Mouse (Mus musculus) heart, postnatal 0 days (tissue): ENCODE results near the gene Ddx49. TPM values are rescaled to one million over a fixed set of nuclear protein-coding genes. Genes with fewer than 3 reads are reported as not detected.

Source experiments
- ATAC-seq: fragments of 200-750 bp; cut with Nextera tagmentation; 2 replicates; pipeline ENCODE4 v1.8.0; 2017; ENCODE audit warnings: low read depth, moderate number of reproducible peaks, moderate library complexity; ENCODE audit not compliant: insufficient read depth
- DNase-seq: peaks from one replicate; pipeline ENCODE4 v3.0.0-alpha.2; 2016; ENCODE audit warnings: low spot score
- H3K27ac ChIP-seq: fragments of 300-500 bp; sonication (generic); 2 replicates; pipeline ENCODE4 v1.5.1; 2014; ENCODE audit warnings: low read depth, mild to moderate bottlenecking
- H3K27me3 ChIP-seq: fragments of 300-500 bp; sonication (generic); 2 replicates; pipeline ENCODE4 v1.6.1; 2014; ENCODE audit warnings: low read length, mixed read lengths; ENCODE audit not compliant: control insufficient read depth, insufficient read depth
- H3K36me3 ChIP-seq: fragments of 300-500 bp; sonication (generic); replicated peaks from 2 replicates; pipeline ENCODE4 v1.6.1; 2014; ENCODE audit warnings: low read length, mixed read lengths; ENCODE audit not compliant: control insufficient read depth, insufficient read depth
- H3K4me1 ChIP-seq: fragments of 300-500 bp; sonication (generic); 2 replicates; pipeline ENCODE4 v1.6.1; 2014; ENCODE audit warnings: antibody characterized with exemption; ENCODE audit not compliant: control insufficient read depth, insufficient read depth
- H3K4me2 ChIP-seq: fragments of 300-500 bp; sonication (generic); 2 replicates; pipeline ENCODE4 v1.6.1; 2014; ENCODE audit warnings: low read depth, mild to moderate bottlenecking, low read length, moderate library complexity
- H3K4me3 ChIP-seq: fragments of 300-500 bp; sonication (generic); 2 replicates; pipeline ENCODE4 v1.5.1; 2014; ENCODE audit warnings: low read depth, low read length
- H3K9ac ChIP-seq: fragments of 300-500 bp; sonication (generic); replicated peaks from 2 replicates; pipeline ENCODE4 v1.6.1; 2014; ENCODE audit warnings: low read depth, low read length, mixed read lengths
- H3K9me3 ChIP-seq: fragments of 300-500 bp; sonication (generic); replicated peaks from 2 replicates; pipeline ENCODE4 v1.6.1; 2016; ENCODE audit warnings: low read length; ENCODE audit not compliant: control insufficient read depth
- CTCF ChIP-seq: IDR thresholded peaks from 2 replicates; pipeline ENCODE4 v1.5.1; 2016; ENCODE audit warnings: antibody characterized with exemption, control low read depth, low read depth
- EP300 ChIP-seq: IDR thresholded peaks from 2 replicates; pipeline ENCODE4 v1.6.1; 2016; ENCODE audit warnings: antibody characterized with exemption, low read depth
- WGBS: fragments of 180-500 bp; shearing (Covaris S2); extraction: QIAGEN DNeasy Blood & Tissue Kit; methylation state at CpG from one replicate; pipeline ENCODE4 v1.1.7; 2014; 5-methylcytosine and 5-hydroxymethylcytosine counted together
- polyA plus RNA-seq: library from polyadenylated mRNA; unstranded; fragments of >200 nt; fragmentation: Nextera tagmentation; extraction: Ambion mirVana; gene quantifications from 2 replicates; pipeline ENCODE4 v1.2.1, GENCODE M21; 2015
- total RNA-seq: library from RNA; depleted of rRNA; stranded (reverse); fragments of >200 nt; gene quantifications from 2 replicates; pipeline ENCODE4 v1.2.3, GENCODE M21; 2014; ENCODE audit warnings: low replicate concordance; rRNA removed

Gene Ddx49
- total RNA-seq (33.1 and 35.6 TPM in 2 replicates), polyA plus RNA-seq (24.4 and 26.7 TPM in 2 replicates)

- Histone ChIP-seq H3K27ac (peak within 1 kb of the TSS; percentile 62), H3K36me3 (peaks cover 48% of the 10 kb centered on the region), H3K4me2 (peak within 1 kb of the TSS; percentile 89), H3K9me3 (no peaks in the 10 kb centered on the region), H3K4me3 (peak within 1 kb of the TSS; percentile 75), H3K27me3 (no peaks in the 10 kb centered on the region), H3K9ac (peak within 1 kb of the TSS; percentile 80), H3K4me1 (peaks cover 15% of the 10 kb centered on the region)
- TF ChIP-seq CTCF = no peak; the same call in 1 of the 2 replicates
- TF ChIP-seq EP300 = no peak
- ATAC-seq = peak; percentile 91
- peak; percentile 87 for DNase-seq
- WGBS = 1% methylated on average over 40 of the region's 40 CpGs
Measured at GRCm38 (mm10) chr8:70302358-70302890, at the start of gene Ddx49, which contains the start of gene Cope. Ddx49 (minus strand) TSS chr8:70302489. Cope (plus strand) TSS chr8:70302518.

- Histone ChIP-seq H3K4me1 (peaks cover 23% of the 10 kb centered on the region), H3K27me3 (no peaks in the 10 kb centered on the region), H3K9me3 (no peaks in the 10 kb centered on the region), H3K36me3 (peaks cover 7% of the 10 kb centered on the region; the same call in 1 of the 2 replicates), H3K9ac (peak overlapping the region; percentile 91), H3K4me2 (peak overlapping the region; percentile 79), H3K27ac (no peak overlapping the region), H3K4me3 (peak overlapping the region; percentile 79)
- WGBS = 18% methylated on average over 3 of the region's 3 CpGs
- ATAC-seq (no peak), DNase-seq (no peak)
- TF ChIP-seq EP300 (no peak), CTCF (no peak)
Measured at GRCm38 (mm10) chr8:70352000-70352384, 49.7 kb upstream of the Ddx49 start.

- H3K4me1 ChIP-seq = peaks cover 23% of the 10 kb centered on the region
- peak overlapping the region; percentile 79 for H3K4me2 ChIP-seq
- WGBS = 48% methylated on average over 15 of the region's 15 CpGs
- DNase-seq = no peak
- peaks cover 14% of the 10 kb centered on the region for H3K36me3 ChIP-seq
- H3K4me3 ChIP-seq = peak overlapping the region; percentile 79
- no peak overlapping the region for H3K27ac ChIP-seq
- H3K27me3 ChIP-seq = no peaks in the 10 kb centered on the region
- no peak for TF ChIP-seq EP300
- peak overlapping the region; percentile 91 for H3K9ac ChIP-seq
- no peak for ATAC-seq
- H3K9me3 ChIP-seq = no peaks in the 10 kb centered on the region
Measured at GRCm38 (mm10) chr8:70351035-70351999, 49.0 kb upstream of the Ddx49 start.

GRCm38 (mm10) chr8:70347860-70348420, 45.7 kb upstream of the Ddx49 start:
- TF ChIP-seq EP300 (no peak), CTCF (no peak)
- no peak for ATAC-seq
- 59% methylated on average over 1 of the region's 1 CpGs for WGBS
- H3K4me2 ChIP-seq = no peak overlapping the region
- H3K9me3 ChIP-seq = no peaks in the 10 kb centered on the region
- H3K36me3 ChIP-seq = peaks cover 26% of the 10 kb centered on the region
- peaks cover 23% of the 10 kb centered on the region for H3K4me1 ChIP-seq
- H3K9ac ChIP-seq = no peak overlapping the region
- no peak overlapping the region for H3K4me3 ChIP-seq
- H3K27ac ChIP-seq = no peak overlapping the region
- H3K27me3 ChIP-seq = no peaks in the 10 kb centered on the region
- no peak for DNase-seq

- Histone ChIP-seq H3K9ac (0 out of 2 replicates have a peak overlapping the region, but pooled peaks have one; percentile 10), H3K27me3 (no peaks in the 10 kb centered on the region), H3K36me3 (peaks cover 31% of the 10 kb centered on the region), H3K9me3 (no peaks in the 10 kb centered on the region), H3K4me3 (no peak overlapping the region), H3K27ac (no peak overlapping the region), H3K4me2 (no peak overlapping the region), H3K4me1 (peaks cover 23% of the 10 kb centered on the region)
- 78% methylated on average over 4 of the region's 4 CpGs for WGBS
- TF ChIP-seq EP300 = no peak
- TF ChIP-seq CTCF = no peak
- ATAC-seq (no peak), DNase-seq (no peak)
Measured at GRCm38 (mm10) chr8:70347443-70347842, 45.2 kb upstream of the Ddx49 start.
